Mouse (Mus musculus) brain, adult 2 months (tissue): ENCODE measurements at regions not wholly inside any gene's neighbourhood (a gene's known extent, or its start where the extent isn't known, plus 50 kb on each side); places are given as distances from the start of the nearest gene placed in this dataset.
A peak's percentile ranks its signal among the peaks of the same experiment; 100 is the strongest.

ENCODE experiments used
- DNase-seq: peaks from one replicate; pipeline ENCODE4 v3.0.0; 2011; ENCODE audit warnings: low read depth, low spot score

- DNase-seq: peak; percentile 36
Observed at GRCm38 (mm10) chr10:72923611-72924010, 175.5 kb upstream of the Pcdh15 start.

DNA sequence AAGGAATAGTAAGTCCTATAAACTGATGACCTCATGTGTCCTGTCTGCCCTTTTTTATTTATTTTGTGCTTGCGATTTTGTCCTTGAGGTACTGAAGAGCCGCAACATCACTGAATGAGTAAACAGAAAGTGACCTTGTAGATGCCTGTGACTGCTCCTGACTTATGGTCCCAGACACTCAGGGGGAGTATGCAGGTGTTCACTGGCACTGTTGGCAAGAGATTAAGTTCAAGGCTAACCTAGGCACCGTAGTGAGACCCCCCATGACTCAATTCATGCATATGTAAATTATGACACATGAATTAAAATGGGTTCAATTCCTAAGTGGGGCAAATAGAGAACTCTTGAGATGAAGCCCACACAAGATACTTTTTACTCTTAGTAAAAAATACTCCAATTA is 142.2 kb upstream of the Pcdh15 start:
- DNase-seq: no peak

DNA sequence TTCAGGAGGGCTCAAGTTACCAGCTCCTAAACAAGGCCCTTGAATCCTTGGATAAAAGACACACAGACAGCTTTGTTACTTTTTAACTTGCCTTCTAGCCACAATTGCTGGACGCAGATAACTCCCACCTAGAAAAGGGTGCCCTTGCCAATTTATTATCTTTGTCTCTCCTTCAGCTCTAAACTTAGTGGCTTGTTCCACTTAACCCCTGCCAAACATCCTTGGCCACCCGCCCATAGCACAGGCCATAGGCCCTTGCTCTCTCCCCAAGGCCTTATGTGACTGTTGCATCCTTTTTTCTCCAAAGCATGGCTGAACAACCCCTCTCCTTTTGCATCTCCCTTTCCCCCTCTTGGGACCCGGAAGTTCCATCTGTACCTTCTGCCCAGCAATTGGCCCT is 139.1 kb upstream of the Pcdh15 start:
- no peak for DNase-seq

- DNase-seq: peak; percentile 50
Observed at GRCm38 (mm10) chr10:72981359-72981758, 117.8 kb upstream of the Pcdh15 start.

GRCm38 (mm10) chr10:72988355-72988754 is 110.8 kb upstream of the Pcdh15 start:
- DNase-seq: peak; percentile 9

GRCm38 (mm10) chr10:73010897-73011296 is 88.2 kb upstream of the Pcdh15 start:
- peak; percentile 32 for DNase-seq

GRCm38 (mm10) chr10:73011874-73012273 is 87.3 kb upstream of the Pcdh15 start:
- DNase-seq: peak; percentile 47

DNA sequence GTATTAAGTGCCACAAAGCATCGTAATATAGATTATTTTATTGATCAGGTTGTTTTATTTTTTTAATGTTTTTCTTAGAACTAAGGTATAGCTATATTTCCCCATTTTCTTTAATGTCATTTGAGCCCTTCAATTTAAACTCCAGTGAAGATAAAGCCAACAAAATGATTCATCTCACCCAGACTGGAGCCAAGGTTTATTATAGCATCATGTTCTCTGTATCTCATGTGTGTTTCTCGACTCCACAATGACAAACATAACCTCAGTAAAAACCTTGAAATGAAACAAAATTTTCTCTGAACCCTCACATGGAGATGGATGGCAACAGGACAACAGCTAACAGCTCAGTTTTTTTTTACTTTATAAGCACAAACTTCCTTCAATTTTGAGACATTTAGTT is 61.7 kb upstream of the Pcdh15 start:
- peak; percentile 60 for DNase-seq

DNA sequence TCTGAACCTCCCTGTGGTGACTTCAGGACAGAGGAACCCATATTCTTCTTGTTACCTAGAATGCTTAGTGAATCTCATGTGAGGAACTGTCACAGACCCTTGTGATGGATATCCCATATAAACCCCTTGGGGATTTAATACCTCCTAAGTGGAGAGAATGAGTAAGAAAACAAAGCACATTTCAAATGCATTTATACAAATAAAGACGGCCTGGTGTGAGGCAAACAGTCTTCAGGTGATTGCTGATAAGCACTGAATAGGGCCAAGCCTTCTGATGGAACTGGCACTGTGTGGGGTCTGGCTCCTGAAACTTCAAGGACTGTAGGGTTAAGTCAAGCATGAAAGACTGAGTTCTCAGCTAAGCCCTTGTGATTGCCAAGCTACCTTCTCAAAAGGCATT is 59.6 kb upstream of the Pcdh15 start:
- DNase-seq: no peak
